Mouse (Mus musculus) midbrain, embryonic 13.5 days (tissue): ENCODE measurements around the gene Ppfibp2. TPM values are rescaled to one million over a fixed set of nuclear protein-coding genes. Genes with fewer than 3 reads are reported as not detected.
A peak's percentile ranks its signal among the peaks of the same experiment; 100 is the strongest.

Source experiments
- ATAC-seq: fragments of 200-750 bp; cut with Nextera tagmentation; 2 replicates; pipeline ENCODE4 v1.8.0; 2017; ENCODE audit warnings: mild to moderate bottlenecking, moderate TSS enrichment, moderate library complexity
- H3K27ac ChIP-seq: fragments of 300-500 bp; sonication (generic); 2 replicates; pipeline ENCODE4 v1.5.1; 2015; ENCODE audit warnings: inconsistent platforms, mild to moderate bottlenecking, moderate library complexity
- H3K27me3 ChIP-seq: fragments of 300-500 bp; sonication (generic); 2 replicates; pipeline ENCODE4 v1.6.1; 2015; ENCODE audit warnings: mild to moderate bottlenecking, inconsistent platforms
- H3K36me3 ChIP-seq: fragments of 300-500 bp; sonication (generic); 2 replicates; pipeline ENCODE4 v1.6.1; 2015; ENCODE audit warnings: mild to moderate bottlenecking, inconsistent platforms
- H3K4me1 ChIP-seq: fragments of 300-500 bp; sonication (generic); replicated peaks from 2 replicates; pipeline ENCODE4 v1.6.1; 2015; ENCODE audit warnings: inconsistent platforms
- H3K4me2 ChIP-seq: fragments of 300-500 bp; sonication (generic); replicated peaks from 2 replicates; pipeline ENCODE4 v1.6.1; 2015; ENCODE audit warnings: moderate library complexity, mild to moderate bottlenecking, inconsistent platforms
- H3K4me3 ChIP-seq: fragments of 300-500 bp; sonication (generic); replicated peaks from 2 replicates; pipeline ENCODE4 v1.5.1; 2015; ENCODE audit warnings: mild to moderate bottlenecking, inconsistent platforms
- H3K9ac ChIP-seq: fragments of 300-500 bp; sonication (generic); replicated peaks from 2 replicates; pipeline ENCODE4 v1.6.1; 2015; ENCODE audit warnings: mild to moderate bottlenecking, inconsistent platforms
- H3K9me3 ChIP-seq: fragments of 300-500 bp; sonication (generic); 2 replicates; pipeline ENCODE4 v1.6.1; 2016; ENCODE audit warnings: mild to moderate bottlenecking, inconsistent platforms
- WGBS: fragments of 180-500 bp; shearing (Covaris S2); methylation state at CpG from one replicate; pipeline ENCODE4 v1.1.7; 2015; 5-methylcytosine and 5-hydroxymethylcytosine counted together
- polyA plus RNA-seq: library from polyadenylated mRNA; unstranded; fragments of >200 nt; fragmentation: Nextera tagmentation; extraction: Ambion mirVana; gene quantifications from 2 replicates; pipeline ENCODE4 v1.2.1, GENCODE M21; 2015

Ppfibp2 gene
- polyA plus RNA-seq, 1 experiment from 2014 or later: 1.3 TPM

DNA sequence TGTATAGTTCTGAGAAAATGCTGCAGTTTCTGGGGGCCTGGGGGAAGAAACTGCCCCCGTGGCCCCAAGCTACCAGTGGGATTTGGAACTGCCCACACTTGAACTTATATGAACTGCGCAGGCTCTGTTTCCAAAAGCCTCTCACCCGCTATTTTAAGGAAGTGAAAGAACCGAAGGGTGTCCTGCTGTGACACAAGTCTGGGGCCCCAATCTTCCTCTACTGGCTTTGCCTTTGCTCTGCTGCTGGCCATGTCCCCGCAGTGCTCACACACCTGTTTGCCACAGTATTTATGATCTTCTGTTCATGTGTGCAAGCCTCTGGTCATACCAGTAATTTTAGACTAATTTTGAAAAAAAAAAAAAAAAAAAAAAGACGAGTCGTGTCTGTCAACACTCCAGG is 1.1 kb upstream of the Ppfibp2 start:
- Histone ChIP-seq H3K27ac (no peak overlapping the region), H3K4me1 (peaks cover 9% of the 10 kb centered on the region), H3K4me2 (peak overlapping the region; percentile 92), H3K27me3 (peaks cover 6% of the 10 kb centered on the region), H3K36me3 (no peaks in the 10 kb centered on the region), H3K4me3 (peak overlapping the region; percentile 51; the same call in 1 of the 2 replicates), H3K9ac (no peak overlapping the region), H3K9me3 (no peaks in the 10 kb centered on the region)
- 33% methylated on average over 7 of the region's 7 CpGs for WGBS
- no peak for ATAC-seq

DNA sequence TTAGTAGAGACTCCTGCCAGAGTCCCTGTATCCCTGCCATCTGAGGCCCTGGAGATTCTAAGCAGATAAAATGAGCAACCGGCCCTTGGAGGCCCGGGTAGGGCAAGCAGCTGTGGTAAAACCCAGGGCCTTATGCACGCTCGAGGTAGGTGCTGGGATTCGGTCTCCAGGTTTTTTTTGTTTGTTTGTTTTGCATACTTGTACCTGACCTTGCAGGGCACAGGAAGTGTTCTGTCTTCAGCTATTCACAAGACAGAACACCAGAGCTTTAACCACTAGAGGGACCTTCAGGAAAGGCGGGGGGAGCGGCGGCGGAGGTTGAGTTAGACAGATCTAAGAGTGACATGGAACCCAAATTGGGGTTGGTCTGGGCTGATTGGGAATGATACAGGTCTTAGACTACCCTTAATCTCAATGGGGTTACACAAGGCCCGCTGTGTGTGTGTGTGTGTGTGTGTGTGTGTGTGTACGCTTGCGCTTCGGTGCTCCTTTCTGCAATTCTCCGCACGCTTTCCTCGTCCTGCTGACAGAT is 616 bp upstream of the Ppfibp2 start:
- ATAC-seq: peak; percentile 83
- Histone ChIP-seq H3K4me3 (peak overlapping the region; percentile 51), H3K27me3 (peaks cover 6% of the 10 kb centered on the region), H3K4me1 (peaks cover 9% of the 10 kb centered on the region), H3K4me2 (peak overlapping the region; percentile 92), H3K36me3 (no peaks in the 10 kb centered on the region), H3K9ac (peak overlapping the region; percentile 61), H3K27ac (no peak overlapping the region), H3K9me3 (no peaks in the 10 kb centered on the region)
- 1% methylated on average over 16 of the region's 16 CpGs for WGBS

DNA sequence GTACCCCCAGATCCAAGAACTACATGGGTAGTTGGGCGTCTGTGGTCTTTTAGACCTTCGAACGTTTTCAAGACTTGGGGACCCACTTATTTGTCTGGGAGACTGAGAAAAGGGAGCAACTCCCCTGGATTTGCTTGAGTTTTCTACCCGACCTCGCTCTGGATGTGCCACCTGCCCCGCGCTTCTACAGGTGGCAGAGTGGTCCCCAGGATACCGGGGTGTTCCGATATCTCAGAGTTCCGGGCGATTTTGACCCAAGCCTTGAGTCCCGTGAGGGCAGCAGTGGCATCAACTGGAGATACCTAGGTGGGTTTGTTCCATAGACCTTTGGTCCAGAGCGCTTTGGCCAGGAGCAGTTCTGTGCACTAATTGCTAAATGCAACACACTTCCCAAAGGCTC is 419 bp downstream of the Ppfibp2 start:
- H3K4me2 ChIP-seq: peak overlapping the region; percentile 92
- peaks cover 6% of the 10 kb centered on the region for H3K27me3 ChIP-seq
- peak overlapping the region; percentile 61; the same call in 1 of the 2 replicates for H3K9ac ChIP-seq
- H3K4me3 ChIP-seq: peak overlapping the region; percentile 51
- H3K36me3 ChIP-seq: no peaks in the 10 kb centered on the region
- peaks cover 9% of the 10 kb centered on the region for H3K4me1 ChIP-seq
- no peak overlapping the region for H3K27ac ChIP-seq
- 13% methylated on average over 13 of the region's 13 CpGs for WGBS
- H3K9me3 ChIP-seq: no peaks in the 10 kb centered on the region
- ATAC-seq: no peak

DNA sequence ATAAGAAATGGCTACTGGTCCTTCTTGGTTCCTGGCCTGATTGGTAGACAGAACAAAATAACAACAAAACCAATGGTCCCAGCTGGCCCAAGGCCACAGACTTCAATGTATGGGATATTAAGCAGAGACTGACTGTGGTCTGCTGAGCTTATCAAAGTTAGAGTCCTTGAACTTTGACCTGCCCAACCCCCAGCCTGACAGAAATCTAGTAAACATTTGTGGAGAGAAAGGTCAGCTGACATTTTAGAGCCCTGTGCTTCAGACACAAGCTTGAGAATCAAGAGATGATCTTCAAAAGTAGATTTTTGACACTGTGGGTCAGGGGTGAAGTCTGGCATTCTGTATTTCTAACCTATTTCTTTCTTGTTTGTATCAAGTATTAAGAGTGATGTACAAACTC is 1.7 kb downstream of the Ppfibp2 start:
- no peak overlapping the region for H3K27ac ChIP-seq
- ATAC-seq: no peak
- H3K4me2 ChIP-seq: no peak overlapping the region
- H3K9ac ChIP-seq: no peak overlapping the region
- H3K4me1 ChIP-seq: peaks cover 9% of the 10 kb centered on the region
- no peak overlapping the region for H3K4me3 ChIP-seq
- no peaks in the 10 kb centered on the region for H3K36me3 ChIP-seq
- no peaks in the 10 kb centered on the region for H3K9me3 ChIP-seq
- peaks cover 6% of the 10 kb centered on the region for H3K27me3 ChIP-seq

DNA sequence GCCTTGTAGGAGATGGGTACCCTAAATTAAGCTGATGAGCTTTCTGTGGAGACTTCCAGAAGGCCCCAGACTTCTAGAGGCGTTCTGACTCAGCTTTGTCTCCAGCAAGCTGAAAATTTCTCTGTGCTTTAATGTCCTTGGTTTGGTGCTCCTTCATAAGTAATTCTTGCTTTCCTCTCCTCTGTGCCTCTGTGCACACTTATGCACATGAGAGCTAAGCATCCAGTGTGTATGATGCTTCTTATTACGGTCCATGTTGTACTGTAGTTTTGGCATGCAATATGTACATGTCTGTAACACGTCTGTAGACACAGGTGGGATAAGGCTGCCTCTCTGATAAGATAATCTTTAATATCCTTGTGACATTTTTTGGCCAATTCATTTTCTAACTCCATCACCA is 2.9 kb downstream of the Ppfibp2 start:
- 87% methylated on average over 3 of the region's 3 CpGs for WGBS

DNA sequence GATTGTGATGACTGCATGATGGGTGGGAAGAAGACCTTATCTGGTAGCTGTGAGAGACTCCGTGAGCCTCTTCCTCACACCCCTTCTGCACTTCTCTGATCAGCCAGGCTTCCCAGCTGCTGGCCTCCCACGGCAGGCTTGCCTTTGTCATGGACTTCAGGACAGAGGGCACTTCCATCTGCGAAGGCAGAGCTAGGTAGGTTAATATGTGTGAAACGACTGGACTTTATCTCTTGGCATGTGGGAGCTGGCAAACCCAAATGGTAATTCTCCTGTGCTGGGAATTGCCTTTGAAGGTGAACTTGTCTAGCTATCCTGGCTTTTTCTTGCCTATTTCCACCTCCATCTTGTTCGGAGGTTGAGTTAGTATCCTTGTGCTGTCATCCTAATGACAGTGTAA is 5.6 kb downstream of the Ppfibp2 start:
- no peak for ATAC-seq
- H3K27me3 ChIP-seq: peaks cover under 1% of the 10 kb centered on the region

More for the DNA sequence above, 2.9 kb downstream of the Ppfibp2 start:
- Histone ChIP-seq H3K4me3 (no peak overlapping the region), H3K27me3 (peaks cover 6% of the 10 kb centered on the region), H3K36me3 (no peaks in the 10 kb centered on the region), H3K4me1 (peaks cover 9% of the 10 kb centered on the region), H3K4me2 (no peak overlapping the region), H3K27ac (no peak overlapping the region), H3K9me3 (no peaks in the 10 kb centered on the region), H3K9ac (no peak overlapping the region)
- no peak for ATAC-seq

DNA sequence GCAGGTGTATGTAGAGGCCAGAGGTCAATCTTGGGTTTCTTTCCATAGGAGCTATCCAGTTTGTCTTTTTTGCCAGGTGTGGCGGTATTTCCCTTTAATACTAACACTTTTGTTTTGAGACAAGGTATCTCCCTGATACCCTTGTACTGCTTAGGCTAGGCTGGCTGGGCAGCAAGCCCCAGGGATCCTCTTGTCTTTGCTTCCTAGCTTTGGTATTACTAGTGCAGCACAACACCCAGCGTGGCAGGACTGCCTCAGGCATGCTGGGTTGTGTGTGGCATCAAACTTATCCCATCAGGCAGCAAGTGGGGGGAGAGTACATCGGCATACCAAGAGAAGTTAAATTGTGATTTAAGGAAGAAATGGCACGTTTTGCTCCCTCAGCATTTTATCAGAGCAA is 7.5 kb downstream of the Ppfibp2 start:
- Histone ChIP-seq H3K9ac (no peak overlapping the region), H3K36me3 (no peaks in the 10 kb centered on the region), H3K27ac (no peak overlapping the region), H3K4me2 (no peak overlapping the region), H3K4me1 (no peaks in the 10 kb centered on the region), H3K4me3 (no peak overlapping the region), H3K9me3 (no peaks in the 10 kb centered on the region), H3K27me3 (no peaks in the 10 kb centered on the region)
- 81% methylated on average over 4 of the region's 4 CpGs for WGBS
- ATAC-seq: no peak

More for the DNA sequence above, 5.6 kb downstream of the Ppfibp2 start:
- H3K36me3 ChIP-seq: no peaks in the 10 kb centered on the region
- H3K4me1 ChIP-seq: no peaks in the 10 kb centered on the region
- H3K4me3 ChIP-seq: no peak overlapping the region
- no peak overlapping the region for H3K9ac ChIP-seq
- no peak overlapping the region for H3K4me2 ChIP-seq
- H3K9me3 ChIP-seq: no peaks in the 10 kb centered on the region
- H3K27ac ChIP-seq: no peak overlapping the region
- WGBS: 84% methylated on average over 5 of the region's 5 CpGs

DNA sequence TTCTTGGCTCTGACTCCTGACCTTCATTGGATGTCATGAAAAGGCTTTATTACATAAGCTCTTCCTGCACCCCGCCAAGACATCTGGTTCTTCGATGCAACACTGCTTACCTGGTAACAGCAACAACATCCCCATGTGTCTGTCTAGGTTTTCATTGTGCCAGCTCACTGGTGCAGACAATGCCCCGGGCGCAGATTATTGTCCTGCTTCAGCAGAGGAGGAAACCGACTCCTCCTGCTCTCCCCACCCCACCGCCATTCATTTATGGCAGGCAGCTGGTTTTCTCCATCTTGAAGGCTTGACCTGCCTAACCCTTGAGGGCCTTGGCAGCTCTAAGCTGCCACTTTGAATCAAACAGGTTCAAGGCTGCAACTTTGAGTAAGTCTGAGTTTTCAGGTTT is 7.9 kb downstream of the Ppfibp2 start:
- Histone ChIP-seq H3K27ac (no peak overlapping the region), H3K4me2 (no peak overlapping the region), H3K36me3 (no peaks in the 10 kb centered on the region), H3K9ac (no peak overlapping the region), H3K4me1 (no peaks in the 10 kb centered on the region), H3K27me3 (no peaks in the 10 kb centered on the region), H3K9me3 (no peaks in the 10 kb centered on the region), H3K4me3 (no peak overlapping the region)
- no peak for ATAC-seq
- 53% methylated on average over 6 of the region's 6 CpGs for WGBS

DNA sequence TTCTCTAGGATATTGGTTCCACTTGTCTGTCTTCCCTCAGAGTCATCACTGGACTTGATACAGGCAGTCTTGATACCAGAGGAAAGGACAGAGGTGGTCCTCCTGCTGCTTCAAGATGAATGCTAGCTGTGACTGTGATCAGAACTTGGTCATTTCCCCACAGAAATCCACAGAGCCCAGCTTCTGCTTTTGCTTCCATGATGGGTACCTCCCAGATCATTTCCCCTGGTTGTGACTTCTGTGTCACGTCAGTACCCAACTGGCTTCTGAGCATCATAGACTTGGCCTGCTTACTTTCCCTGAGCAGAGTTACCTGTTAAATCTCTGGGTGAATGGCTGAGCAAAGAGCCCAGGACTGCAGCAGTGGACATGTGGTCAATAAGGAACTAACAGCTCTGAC is 12.8 kb downstream of the Ppfibp2 start:
- Histone ChIP-seq H3K4me1 (no peaks in the 10 kb centered on the region), H3K9me3 (no peaks in the 10 kb centered on the region), H3K9ac (no peak overlapping the region), H3K27me3 (no peaks in the 10 kb centered on the region), H3K4me2 (no peak overlapping the region), H3K36me3 (no peaks in the 10 kb centered on the region), H3K27ac (no peak overlapping the region), H3K4me3 (no peak overlapping the region)
- 90% methylated on average over 1 of the region's 1 CpGs for WGBS
- ATAC-seq: no peak

DNA sequence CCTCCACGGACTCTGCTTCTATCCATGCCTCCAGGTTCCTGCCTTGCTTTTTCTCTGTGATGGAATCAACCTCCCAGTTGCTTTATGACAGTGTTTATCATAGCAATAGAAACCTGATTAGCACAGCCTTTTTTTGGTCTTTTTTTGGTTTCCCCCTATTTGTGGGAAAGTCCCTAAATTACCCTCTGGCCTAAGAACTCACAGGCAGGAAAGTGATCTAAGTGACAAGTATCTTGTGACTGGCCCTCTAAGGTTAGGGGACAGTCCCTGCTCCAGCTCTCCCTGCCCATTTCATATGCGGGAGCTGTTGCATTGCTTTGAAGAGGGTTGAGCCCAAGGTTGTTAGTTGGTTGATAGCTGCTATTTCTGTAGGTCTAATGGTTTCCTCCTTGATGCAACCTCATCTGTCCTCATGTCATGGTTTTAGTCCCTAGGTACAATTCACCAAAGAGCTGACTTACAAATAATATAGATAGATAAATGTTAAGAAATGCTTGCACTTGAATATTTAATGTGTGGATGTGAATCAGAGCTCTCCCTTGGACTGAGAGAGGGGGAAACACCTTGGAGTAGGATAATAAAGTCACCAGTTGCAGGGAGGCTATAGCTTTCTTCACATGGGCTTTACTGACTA is 14.7 kb downstream of the Ppfibp2 start:
- H3K27ac ChIP-seq: no peak overlapping the region
- no peaks in the 10 kb centered on the region for H3K27me3 ChIP-seq
- H3K9ac ChIP-seq: no peak overlapping the region
- no peaks in the 10 kb centered on the region for H3K36me3 ChIP-seq
- ATAC-seq: no peak
- H3K4me3 ChIP-seq: no peak overlapping the region
- WGBS: 90% methylated on average over 2 of the region's 2 CpGs
- H3K4me2 ChIP-seq: no peak overlapping the region
- no peaks in the 10 kb centered on the region for H3K4me1 ChIP-seq
- H3K9me3 ChIP-seq: no peaks in the 10 kb centered on the region

DNA sequence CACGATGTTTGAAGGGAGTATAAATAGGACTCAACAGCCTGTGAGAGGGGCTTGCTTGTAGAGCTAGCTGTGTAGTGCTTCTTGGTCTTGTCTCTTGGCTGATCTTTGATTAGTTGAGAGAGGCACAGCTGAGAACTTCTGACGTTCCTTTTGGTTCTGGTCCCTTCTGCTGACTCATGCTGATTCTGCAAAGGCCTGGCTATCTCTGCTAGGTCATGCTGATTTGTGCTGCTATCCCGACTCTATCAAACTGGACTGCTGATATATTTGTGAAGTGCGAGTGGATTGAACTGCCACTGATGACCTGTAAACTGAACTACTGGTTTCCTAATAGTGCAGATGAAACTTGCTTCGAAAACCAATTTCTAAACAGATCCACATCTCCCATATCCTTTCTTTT is 15.9 kb downstream of the Ppfibp2 start:
- H3K27ac ChIP-seq: no peak overlapping the region
- H3K4me1 ChIP-seq: no peaks in the 10 kb centered on the region
- no peaks in the 10 kb centered on the region for H3K27me3 ChIP-seq
- ATAC-seq: no peak
- H3K4me2 ChIP-seq: no peak overlapping the region
- H3K4me3 ChIP-seq: no peak overlapping the region
- H3K9ac ChIP-seq: no peak overlapping the region
- no peaks in the 10 kb centered on the region for H3K36me3 ChIP-seq
- H3K9me3 ChIP-seq: no peaks in the 10 kb centered on the region
- WGBS: 91% methylated on average over 5 of the region's 5 CpGs

DNA sequence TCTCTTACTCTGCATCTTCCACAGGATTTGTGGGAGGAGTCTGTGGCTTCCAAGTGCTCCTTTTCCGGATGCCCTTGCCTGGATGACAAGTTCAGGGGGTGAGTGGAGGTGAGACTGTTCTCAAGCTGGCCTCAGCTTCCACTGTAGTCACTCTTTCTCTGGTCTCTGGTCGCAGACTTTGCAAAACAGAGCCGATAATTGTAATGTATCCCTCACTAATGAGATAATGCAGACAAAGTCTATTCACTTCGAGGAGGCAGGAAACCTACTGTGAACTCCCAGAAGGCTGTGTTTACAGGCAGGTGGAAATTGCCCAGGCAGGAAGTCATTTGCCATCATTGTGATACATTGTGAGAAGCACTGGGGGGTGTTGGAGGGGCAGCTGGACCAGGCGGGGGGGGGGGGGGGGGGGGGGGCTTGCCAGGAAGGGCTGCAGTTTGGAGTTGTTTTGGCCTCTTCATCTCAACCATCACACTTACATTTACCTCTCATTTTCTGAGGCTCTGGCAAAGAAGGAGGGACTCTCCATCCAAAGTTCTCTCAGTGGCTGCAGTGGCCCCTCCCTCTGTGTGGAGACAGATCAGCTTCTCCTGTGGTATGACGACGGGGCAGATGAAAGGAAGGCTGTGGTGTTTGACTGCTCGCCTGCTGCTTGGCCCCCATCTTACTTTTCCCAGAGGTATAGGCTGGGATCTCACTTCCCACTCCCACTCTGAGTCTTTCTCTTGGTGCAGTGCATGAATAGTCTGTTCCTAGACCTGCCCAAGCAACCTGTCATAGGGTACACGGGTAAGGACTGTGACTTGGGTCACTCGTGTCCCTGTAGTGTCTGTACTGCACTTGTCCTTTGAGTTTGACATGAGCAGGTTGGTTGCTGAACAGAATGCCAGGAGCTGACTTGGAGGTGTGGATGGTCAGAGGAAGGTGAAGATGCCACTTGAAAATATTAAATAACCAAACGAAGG is 23.3 kb downstream of the Ppfibp2 start:
- Histone ChIP-seq H3K36me3 (no peaks in the 10 kb centered on the region), H3K4me1 (no peaks in the 10 kb centered on the region), H3K27me3 (no peaks in the 10 kb centered on the region), H3K27ac (no peak overlapping the region), H3K4me2 (no peak overlapping the region), H3K9ac (no peak overlapping the region), H3K9me3 (no peaks in the 10 kb centered on the region), H3K4me3 (no peak overlapping the region)
- ATAC-seq: no peak
- WGBS: 39% methylated on average over 11 of the region's 11 CpGs
